Mouse (Mus musculus): ENCODE results near the gene Plcl2.

DNA sequence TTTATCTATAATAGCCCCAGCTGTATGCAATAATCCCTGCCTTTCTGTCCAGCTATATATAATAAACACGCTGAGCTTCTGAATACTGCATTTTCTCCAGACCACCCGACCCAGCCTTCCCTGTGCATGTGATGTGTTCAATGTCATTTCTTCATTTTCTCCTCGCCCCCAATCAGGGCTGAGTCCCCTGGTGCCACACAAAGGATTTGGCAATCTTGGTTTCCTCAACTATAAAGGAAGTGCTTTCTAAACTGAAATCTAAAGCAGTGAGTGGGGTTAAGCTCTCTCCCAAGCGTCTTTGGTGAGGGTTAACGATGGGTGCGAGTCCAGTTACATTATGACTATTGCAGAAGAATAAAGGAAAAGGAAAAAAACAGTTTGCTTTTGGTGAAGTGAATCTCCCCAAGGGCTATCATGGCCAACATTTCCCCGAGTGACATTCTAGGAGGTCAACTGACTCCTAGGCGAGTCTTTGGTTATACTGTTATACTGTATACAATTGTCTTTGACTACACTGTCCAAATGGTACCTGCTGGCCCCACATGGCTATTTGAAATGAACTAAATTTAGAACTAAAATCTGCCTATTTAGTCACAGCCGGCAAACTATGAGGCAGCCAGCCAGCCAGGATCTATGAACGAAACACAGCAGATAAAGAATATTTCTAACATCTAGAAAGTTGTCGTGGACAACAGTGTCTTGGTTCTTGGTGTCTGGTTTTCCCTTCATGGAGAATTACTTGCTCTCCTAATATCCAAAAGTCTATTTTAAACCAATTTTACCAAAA lies 18.4 kb upstream of the Plcl2 start:
- TF ChIP-seq CTCF (IDR thresholded peaks at IDR 0.05; ENCODE audit: insufficient read depth, low read depth, low read length) (no peak), POLR2A (IDR thresholded peaks at IDR 0.05; ENCODE audit: insufficient read depth, low read depth, low read length) (no peak)
